Mouse (Mus musculus): ENCODE data around the gene Bahd1.
A peak's percentile ranks its signal among the peaks of the same experiment; 100 is the strongest.

Gene Bahd1

GRCm38 (mm10) chr2:118899981-118900825 is at the start of gene Bahd1:
Gene Bahd1, plus strand, starts transcription at chr2:118900377.
- DNase-seq (ENCODE audit: low spot score in 2 of 2): no peak

GRCm38 (mm10) chr2:118851756-118852155 is 48.4 kb upstream of the Bahd1 start:
- DNase-seq (ENCODE audit: low spot score in 2 of 2): no peak

GRCm38 (mm10) chr2:118861454-118862339 is 38.5 kb upstream of the Bahd1 start, which contains the start of gene Ivd:
Gene Ivd, plus strand, starts transcription at chr2:118861954.
- DNase-seq (ENCODE audit: low spot score in 2 of 2): peak; percentile 70 to 82

GRCm38 (mm10) chr2:118862340-118862675 is 37.9 kb upstream of the Bahd1 start:
- no peak for DNase-seq (ENCODE audit: low spot score in 2 of 2)

GRCm38 (mm10) chr2:118870601-118871000 is 29.6 kb upstream of the Bahd1 start:
- DNase-seq (ENCODE audit: low spot score in 2 of 2): no peak

GRCm38 (mm10) chr2:118871032-118871431 is 29.1 kb upstream of the Bahd1 start:
- no peak for DNase-seq (ENCODE audit: low spot score in 2 of 2)

- no peak for DNase-seq (ENCODE audit: low spot score in 2 of 2)
Measured at GRCm38 (mm10) chr2:118873018-118873417, 27.2 kb upstream of the Bahd1 start.

- DNase-seq (ENCODE audit: low spot score in 2 of 2): no peak
Measured at GRCm38 (mm10) chr2:118873890-118874430, 26.2 kb upstream of the Bahd1 start.

GRCm38 (mm10) chr2:118875316-118875715 is 24.9 kb upstream of the Bahd1 start:
- no peak for DNase-seq (ENCODE audit: low spot score in 2 of 2)

- DNase-seq (ENCODE audit: low spot score in 2 of 2): no peak
Measured at GRCm38 (mm10) chr2:118876453-118876852, 23.7 kb upstream of the Bahd1 start.

GRCm38 (mm10) chr2:118881019-118881418 is 19.2 kb upstream of the Bahd1 start:
- no peak for DNase-seq (ENCODE audit: low spot score in 2 of 2)

GRCm38 (mm10) chr2:118881956-118882355 is 18.2 kb upstream of the Bahd1 start:
- DNase-seq (ENCODE audit: low spot score in 2 of 2): no peak

GRCm38 (mm10) chr2:118882840-118883679 is 17.1 kb upstream of the Bahd1 start:
- peak; percentile 81 to 90 for DNase-seq (ENCODE audit: low spot score in 2 of 2)

GRCm38 (mm10) chr2:118887440-118887839 is 12.7 kb upstream of the Bahd1 start:
- DNase-seq (ENCODE audit: low spot score in 2 of 2): no peak

- peak in 1 of 2 experiments; percentile 49 for DNase-seq (ENCODE audit: low spot score in 2 of 2)
Measured at GRCm38 (mm10) chr2:118887845-118888548, 12.2 kb upstream of the Bahd1 start.

- no peak for DNase-seq (ENCODE audit: low spot score in 2 of 2)
Measured at GRCm38 (mm10) chr2:118891173-118891572, 9.0 kb upstream of the Bahd1 start.

- no peak for DNase-seq (ENCODE audit: low spot score in 2 of 2)
Measured at GRCm38 (mm10) chr2:118895990-118896913, 3.9 kb upstream of the Bahd1 start.

- DNase-seq (ENCODE audit: low spot score in 2 of 2): no peak
Measured at GRCm38 (mm10) chr2:118896914-118897291, 3.3 kb upstream of the Bahd1 start.

- DNase-seq (ENCODE audit: low spot score in 2 of 2): no peak
Measured at GRCm38 (mm10) chr2:118897392-118897791, 2.8 kb upstream of the Bahd1 start.

- DNase-seq (ENCODE audit: low spot score in 2 of 2): no peak
Measured at GRCm38 (mm10) chr2:118897808-118898207, 2.4 kb upstream of the Bahd1 start.

Measured in spleen, postnatal 14 days (tissue).